Mouse (Mus musculus) C2C12 (cell line): Measurements from ENCODE around the gene Nsa2.
"Not testable (repeated sequence)": the region's sequence is repeated elsewhere in the genome, so short reads cannot be mapped to it uniquely, and the experiment has no call there.

Source experiments
- CEBPB ChIP-seq: IDR thresholded peaks from one replicate; pipeline ENCODE4 v1.6.1; 2011; ENCODE audit warnings: low read depth, mild to moderate bottlenecking, control low read depth, moderate library complexity
- CTCF ChIP-seq: IDR thresholded peaks from one replicate; pipeline ENCODE4 v1.5.1; 2011; ENCODE audit not compliant: control insufficient read depth, insufficient read depth, insufficient read length
- MAX ChIP-seq: IDR thresholded peaks from one replicate; pipeline ENCODE4 v1.6.1; 2011; ENCODE audit warnings: mild to moderate bottlenecking, control low read depth
- MYOD1 ChIP-seq: IDR thresholded peaks from one replicate; pipeline ENCODE4 v1.6.1; 2011; ENCODE audit warnings: low read depth; ENCODE audit not compliant: control insufficient read depth, insufficient read length
- MYOG ChIP-seq: IDR thresholded peaks from one replicate; pipeline ENCODE4 v1.6.1; 2011; ENCODE audit not compliant: control insufficient read depth, insufficient read length; ENCODE audit errors: extremely low read depth

GRCm38 (mm10) chr13:97130413-97130812 is 7.3 kb downstream of the Nsa2 start:
- TF ChIP-seq CTCF, MYOG, CEBPB, MYOD1, MAX: not testable (repeated sequence)
